Mouse (Mus musculus) neural tube, embryonic 12.5 days (tissue): ENCODE results near the gene Wdr86. TPM values are rescaled to one million over a fixed set of nuclear protein-coding genes. Genes with fewer than 3 reads are reported as not detected.

Experiments used
- polyA plus RNA-seq: library from polyadenylated mRNA; unstranded; fragments of >200 nt; fragmentation: Nextera tagmentation; extraction: Ambion mirVana; gene quantifications from 2 replicates; pipeline ENCODE4 v1.2.1, GENCODE M21; 2016

Gene Wdr86
- polyA plus RNA-seq, 1 experiment from 2014 or later = 8.7 TPM

Other genes with a start within 250 kb of the Wdr86 start
- 11.0 and 12.0 TPM in 2 replicates for gene Gbx1, start 203.5 kb downstream of the Wdr86 start, polyA plus RNA-seq
- gene Asb10, start 189.7 kb downstream of the Wdr86 start, polyA plus RNA-seq = 0.37 and 0.82 TPM in 2 replicates
- 0.15 and 0.20 TPM in 2 replicates for gene 4931409K22Rik, start 173.9 kb downstream of the Wdr86 start, polyA plus RNA-seq
- gene Abcf2, start 153.3 kb downstream of the Wdr86 start, polyA plus RNA-seq = 114 and 123 TPM in 2 replicates
- gene Chpf2, start 144.0 kb downstream of the Wdr86 start, polyA plus RNA-seq = 19.8 and 21.6 TPM in 2 replicates
- 82.2 and 90.6 TPM in 2 replicates for gene Smarcd3, start 106.3 kb downstream of the Wdr86 start, polyA plus RNA-seq
- 39.8 and 44.2 TPM in 2 replicates for gene Nub1, start 45.2 kb downstream of the Wdr86 start, polyA plus RNA-seq
- gene Crygn, start 27.3 kb upstream of the Wdr86 start, polyA plus RNA-seq = 1.9 TPM in 1 of 2 replicates, not detected in the other
- gene Rheb, start 111.9 kb upstream of the Wdr86 start, polyA plus RNA-seq = 181 and 183 TPM in 2 replicates